Mouse (Mus musculus) 416B (cell line): ENCODE results near the gene Cers6.

Experiments
- DNase-seq: peaks from one replicate; pipeline ENCODE4 v3.0.0; 2011; ENCODE audit warnings: low read depth

The Cers6 gene

DNA sequence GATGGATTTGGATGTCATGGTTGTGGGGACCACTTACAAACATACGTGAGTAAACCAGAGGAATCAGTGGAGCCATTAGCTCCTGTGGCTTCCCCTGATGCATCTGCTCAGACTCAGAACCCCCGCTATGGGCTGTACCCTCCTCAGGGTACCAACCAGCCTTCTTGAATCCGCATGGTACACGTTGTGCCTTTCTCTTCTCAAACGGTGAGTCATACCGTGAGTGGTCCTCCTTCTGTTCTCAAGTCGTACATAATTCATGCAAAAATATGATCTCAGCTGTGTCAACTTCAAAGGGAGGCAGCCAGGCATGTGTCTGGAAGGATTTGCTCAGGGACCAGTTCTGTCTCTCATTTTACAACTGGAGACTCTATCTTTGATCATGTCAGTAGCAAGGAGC lies 23.3 kb downstream of the Cers6 start:
- DNase-seq = no peak

DNA sequence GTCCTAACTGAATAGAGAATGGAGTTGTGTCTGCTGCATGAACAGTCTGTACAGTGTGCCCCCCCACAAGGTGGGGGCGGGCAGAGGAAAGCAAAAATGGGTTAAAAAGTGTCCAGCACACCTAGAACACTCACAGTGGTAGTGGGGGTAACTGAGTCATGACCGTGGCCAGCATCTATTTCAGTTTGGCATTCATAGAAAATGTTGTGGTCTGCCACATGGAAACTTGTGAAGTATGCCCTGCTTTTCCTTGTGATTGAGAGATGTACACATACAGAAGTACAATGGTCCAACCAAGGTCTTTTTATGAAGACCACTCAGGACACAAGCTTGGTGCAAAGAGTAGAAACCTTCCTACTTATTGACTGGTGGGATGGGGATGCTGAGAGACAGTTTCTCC lies 24.0 kb downstream of the Cers6 start:
- no peak for DNase-seq

DNA sequence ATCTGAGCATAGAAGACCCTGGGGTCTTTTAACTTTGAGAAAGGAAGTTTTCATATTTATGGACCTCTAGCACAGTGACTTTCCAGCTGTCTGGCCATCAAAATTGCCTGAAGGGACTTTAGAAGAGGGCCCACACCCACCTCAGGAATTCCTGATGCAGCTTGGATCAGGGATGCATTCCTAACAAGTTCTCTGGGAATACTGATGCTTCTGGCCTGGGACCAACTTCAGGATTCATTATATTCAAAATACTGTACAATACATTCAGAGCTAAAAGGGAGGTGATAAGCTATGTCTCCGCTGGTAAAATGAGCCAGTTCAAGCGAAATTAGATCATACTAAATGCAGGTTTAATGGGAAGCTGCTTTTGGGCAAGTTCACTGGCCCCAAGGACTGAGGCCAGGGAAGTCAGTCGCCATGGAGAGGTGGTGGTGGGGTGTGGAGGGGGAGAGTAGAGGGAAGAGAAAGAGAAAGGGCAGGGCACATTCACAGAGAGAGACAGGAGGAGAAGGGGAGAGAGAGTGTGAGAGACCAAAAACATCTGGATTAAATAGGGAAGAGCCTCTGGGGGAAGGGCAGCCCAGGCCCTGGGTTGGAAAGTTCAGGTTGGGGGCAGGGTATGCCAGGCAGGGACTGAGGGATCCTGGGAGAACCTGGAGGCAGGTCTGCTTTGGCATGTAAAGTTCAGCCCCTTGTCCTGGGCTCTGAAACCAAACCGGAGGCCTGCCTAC lies 24.7 kb downstream of the Cers6 start:
- DNase-seq = no peak

DNA sequence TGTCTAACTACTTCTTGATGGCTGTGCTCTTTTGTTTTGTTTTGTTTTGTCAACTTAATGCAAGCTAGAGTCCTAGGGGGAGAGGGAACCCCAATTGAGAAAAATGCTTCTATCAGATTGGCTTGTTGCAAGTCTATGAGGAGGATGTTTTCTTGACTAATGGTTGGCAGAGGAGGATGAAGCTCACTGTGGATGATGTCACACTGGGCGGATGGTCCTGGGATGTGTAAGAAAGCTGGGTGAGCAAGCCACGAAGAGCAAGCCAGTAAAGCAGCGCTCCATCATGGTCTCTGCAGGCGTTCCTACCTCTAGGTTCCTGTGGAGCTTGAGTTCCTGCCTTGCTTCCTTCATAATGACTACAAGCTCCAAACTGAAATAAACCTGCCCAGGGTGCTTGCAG lies 25.4 kb downstream of the Cers6 start:
- no peak for DNase-seq

DNA sequence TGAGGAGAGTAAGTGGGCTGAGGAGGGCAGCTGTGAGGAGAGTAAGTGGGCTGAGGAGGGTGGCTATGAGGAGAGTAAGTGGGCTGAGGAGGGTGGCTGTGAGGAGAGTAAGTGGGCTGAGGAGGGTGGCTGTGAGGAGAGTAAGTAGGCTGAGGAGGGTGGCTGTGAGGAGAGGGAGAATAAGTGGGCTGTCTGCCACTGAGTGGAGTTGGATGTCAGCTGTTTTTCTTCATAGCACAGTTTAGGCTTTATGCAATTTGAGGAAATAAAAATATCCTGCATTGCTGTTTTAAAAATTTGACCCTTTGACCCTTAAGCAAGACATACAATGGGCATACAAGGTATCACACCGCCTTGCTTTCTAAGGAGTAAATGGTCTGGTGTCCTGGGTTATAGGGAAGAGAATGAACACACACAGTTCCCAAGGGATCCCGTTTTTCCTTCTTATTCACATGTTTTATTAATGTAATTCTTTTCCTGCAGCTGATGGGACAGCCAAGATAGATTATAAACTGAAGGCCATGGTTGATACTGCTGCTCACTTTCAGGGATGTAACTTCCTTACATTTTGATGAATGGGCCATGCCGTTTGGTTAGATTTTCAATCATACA lies 27.0 kb downstream of the Cers6 start:
- no peak for DNase-seq

DNA sequence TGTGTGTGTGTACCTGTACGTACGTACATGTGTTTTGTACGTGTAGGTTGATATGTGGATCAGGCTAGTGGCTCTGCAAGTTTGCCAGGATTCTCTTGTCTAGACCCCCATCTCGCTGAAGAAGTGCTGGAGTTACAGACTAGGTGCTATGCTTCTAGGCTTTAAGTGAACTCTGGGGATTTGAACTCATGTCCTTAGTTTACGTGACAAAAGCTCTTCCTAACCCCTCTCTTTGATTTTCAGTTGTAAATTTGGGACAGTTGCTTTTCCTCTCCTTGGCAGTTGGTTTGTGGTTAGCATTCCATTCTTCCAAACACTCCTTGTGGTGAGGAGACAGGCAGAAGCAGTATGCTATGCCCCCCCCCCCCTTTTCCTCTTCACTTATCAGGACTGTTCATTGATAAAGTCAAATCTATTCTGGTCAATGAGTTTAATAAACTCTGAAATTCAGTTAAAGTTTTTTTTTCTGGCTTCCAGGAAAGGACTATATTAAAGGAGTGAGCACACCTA lies 28.5 kb downstream of the Cers6 start:
- no peak for DNase-seq

DNA sequence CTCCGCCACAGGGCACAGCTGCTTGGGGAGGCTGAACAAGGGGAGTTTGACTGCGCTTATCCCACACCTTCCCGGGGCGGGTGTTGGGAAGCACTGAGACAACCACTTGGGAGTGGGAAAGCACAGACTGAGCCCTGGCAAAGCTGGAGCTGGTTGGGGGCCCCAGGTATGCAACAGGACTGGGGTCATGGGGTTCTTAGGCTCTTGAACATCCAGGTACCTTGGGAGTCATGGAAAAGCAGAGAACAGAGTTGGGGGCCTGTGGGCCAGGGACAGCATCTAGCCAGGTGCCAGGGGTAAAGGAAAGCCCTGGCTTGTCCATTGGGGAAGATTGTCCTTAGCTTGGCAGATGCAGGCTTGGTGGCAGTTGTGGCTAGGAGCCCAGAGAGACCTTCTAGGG lies 31.2 kb downstream of the Cers6 start:
- DNase-seq = no peak

DNA sequence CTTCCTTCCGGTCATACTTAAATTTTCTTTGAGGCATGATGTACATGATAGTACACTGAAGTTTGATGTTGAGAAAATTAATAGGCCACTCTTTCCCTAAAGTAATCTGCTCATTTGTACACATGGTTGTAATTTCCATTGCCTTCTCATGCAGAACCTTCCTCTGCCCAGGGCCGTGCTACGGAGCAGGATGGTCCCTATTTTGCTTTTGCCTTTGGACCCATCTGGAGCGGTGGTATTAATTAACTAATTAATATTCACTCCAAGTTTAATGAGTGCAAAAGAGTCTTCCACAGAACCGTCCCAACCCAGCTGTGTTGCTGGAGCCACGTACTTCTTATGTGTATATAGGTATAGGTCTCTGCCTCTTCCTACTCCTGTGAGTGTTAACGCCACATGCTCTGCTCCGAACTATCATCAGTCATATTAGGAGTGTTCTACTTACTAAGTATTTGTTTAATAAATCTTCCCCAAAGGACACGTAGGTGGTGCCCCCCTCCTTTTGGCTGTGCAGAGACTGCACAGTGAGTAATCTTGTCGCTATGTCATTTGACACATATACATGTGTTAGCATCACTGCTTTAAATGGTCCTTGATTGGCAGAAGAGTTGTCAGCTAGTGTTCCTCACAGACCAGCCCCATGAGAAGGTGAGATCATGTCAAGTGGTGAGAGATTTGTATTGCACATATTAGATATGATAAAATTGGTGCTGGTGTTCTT lies 34.0 kb downstream of the Cers6 start:
- no peak for DNase-seq

DNA sequence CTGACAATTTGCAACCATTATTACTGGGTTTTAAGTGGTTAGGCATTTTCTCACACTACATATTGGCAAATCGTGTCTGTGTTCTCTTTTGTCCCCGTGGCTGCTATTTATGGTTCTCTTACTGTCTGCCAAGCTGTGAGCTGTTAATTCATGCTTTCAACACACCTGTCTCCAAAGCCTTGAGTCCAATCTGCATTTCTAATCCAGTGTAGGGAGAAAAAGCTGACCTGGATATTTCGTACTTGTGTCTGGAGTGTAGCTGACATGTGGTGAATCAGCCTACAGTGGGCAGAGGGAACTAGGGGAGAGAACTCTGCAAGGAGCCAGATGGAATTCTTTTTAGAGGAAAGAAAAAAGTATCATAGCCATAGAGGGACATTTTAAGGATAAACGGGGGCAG lies 35.0 kb downstream of the Cers6 start:
- DNase-seq = no peak

DNA sequence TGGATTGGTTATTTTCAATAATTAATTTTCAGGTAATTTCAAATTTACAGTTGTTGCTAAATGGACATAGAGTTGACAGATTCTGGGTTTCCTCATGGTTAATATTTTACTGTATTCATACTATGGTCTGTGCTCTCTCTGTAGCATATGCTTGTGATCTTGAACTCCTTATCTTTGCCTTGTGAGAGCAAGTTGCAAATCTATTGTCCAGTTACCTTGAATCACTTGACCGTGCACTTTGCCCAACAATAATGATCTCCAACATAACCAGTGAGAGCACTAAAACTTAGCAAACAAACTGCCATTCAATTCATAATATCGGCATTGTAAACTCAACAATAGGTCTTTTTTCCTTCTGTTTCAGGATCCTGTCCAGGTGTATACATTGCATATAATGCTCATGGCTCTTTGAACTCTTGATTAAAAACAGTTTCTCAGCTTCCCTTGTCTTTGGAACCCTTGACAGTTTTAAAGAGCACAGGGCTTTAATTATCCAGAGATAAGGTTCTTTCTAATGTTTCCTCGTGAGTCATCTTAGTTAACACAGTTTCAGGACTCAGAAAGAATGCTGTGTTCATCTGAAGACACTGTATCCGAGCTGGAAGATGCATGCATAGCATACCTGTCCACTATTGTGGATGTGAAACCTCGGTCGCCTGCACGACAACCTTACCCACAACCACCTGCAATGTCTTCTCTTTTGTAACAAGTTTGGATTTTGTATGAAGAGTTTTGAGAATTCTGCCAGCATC lies 38.7 kb downstream of the Cers6 start:
- DNase-seq = no peak

DNA sequence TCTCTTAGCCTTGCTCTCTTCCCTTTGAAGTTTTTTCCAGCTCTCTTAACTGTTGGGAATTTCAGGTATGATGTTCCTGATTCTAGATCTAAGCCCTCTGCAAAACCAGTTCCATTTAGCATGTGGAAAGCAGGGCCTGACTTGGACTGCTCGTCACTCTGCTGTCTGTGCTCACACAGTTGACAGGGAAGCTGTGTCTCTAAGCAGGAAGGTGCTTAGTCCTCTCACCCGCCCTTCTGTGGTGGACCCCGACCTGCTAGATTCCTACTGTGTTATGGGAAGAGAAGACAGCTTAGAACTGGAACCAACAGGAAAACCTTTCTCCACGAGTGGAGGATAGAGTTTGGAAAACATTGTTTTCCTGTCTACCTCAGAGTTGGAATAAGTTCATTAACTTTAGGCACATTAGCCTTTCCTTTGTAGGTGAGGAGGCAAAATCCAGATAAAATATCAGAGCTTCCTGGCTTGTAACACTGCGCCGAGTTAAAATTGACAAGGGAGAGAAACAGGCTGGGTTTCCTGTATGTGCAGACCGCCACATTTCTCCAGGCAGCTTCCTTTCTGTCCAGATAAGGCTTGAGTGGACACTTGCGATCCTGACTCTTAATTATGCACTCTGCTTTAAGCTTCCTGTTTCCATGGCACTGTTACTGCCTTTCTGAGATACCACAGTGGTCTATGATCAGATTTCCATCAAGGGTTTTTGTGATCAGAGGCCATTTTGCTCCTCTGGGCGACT lies 39.6 kb downstream of the Cers6 start:
- peak; percentile 96 for DNase-seq

DNA sequence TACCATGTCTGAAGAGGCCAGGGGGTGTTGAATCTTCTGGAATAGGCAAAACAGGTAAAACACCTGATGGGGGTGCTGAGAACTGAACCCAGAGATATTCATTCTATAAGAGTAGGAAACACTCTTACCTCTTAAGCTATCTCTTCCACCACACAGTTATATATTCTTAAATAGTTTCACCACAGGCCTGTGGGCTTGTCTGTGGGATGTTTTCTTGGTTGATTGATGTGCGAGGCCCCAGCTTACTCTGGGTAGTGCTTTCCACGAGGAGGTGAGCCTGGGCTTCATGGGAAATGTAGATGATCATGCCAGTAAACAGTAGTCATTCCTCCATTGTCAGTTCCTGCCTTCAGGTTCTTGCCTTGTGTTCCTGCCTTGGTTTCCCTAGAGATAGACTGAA lies 40.5 kb downstream of the Cers6 start:
- peak; percentile 63 for DNase-seq

DNA sequence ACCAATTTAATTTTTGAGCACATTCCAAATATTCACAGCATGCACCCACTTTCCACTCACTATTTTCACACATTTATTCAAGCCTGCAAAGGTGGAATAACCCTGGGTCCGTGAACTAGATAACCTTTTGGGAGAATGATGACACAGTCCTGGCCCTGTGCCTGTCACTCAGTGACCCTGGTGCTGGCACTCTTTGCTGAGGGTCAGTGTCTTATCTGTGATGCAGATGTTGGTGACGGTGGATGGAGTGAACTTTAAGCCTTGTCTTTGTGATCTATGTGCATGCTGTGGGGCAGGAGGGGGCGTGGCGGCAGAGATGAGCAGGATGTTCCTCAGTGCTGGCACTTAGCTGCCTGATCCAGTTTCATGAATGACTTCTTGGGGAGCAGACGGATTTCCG lies 41.3 kb downstream of the Cers6 start:
- no peak for DNase-seq

DNA sequence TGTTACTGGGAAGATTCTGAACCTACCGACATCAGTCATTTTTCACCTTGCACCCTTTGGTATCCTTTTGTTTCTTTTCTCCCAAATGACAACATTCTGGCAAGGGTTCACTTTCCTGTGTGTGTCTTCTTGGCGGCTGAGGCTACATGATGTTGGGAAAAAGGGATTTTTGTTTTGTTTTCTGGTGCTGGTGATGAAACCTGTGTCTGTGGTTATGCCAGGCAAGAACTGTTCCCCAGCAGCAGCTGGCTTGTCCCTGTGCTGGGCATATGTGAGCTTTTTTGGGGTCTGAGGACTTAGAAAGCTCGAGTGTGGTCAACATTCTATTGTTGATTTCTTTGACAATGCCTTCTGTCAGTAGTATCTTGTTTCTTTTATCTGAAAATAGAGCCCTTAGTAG lies 45.7 kb downstream of the Cers6 start:
- DNase-seq = no peak

DNA sequence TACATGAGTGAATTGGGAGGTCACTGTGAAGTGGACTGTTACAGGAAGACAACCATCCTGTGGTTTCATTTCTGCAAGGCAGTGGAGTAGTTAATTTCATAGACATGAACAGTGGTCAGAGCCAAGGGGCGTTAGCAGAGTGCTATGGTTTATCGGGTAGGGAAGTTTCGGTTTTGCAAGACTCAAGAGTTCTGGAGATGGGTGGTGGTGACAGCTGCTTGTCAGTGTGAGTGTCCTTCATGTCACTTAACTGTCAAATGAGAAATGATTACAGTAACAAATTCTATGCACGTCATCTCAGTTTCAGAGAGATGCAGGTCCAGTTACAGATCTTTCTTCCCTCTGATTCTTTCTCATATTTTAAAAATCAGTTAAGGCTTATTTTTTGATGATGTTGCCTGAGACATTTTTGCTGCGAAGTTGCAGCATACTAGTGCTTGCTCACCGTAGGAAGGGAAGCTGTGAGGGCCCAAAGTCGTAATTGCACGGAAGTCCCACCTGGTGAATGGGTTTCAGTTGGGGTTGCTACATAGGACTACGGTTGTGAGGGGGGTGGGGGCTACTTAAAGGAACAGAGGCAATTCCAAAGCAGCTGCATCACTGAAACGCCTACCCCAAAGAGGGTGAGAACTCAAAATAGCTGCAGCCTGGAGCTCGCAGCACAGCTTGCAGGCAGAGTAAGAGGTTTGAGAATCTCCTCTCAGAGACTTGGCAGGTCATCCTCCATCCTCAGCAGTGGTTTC lies 46.7 kb downstream of the Cers6 start:
- DNase-seq = peak; percentile 90

DNA sequence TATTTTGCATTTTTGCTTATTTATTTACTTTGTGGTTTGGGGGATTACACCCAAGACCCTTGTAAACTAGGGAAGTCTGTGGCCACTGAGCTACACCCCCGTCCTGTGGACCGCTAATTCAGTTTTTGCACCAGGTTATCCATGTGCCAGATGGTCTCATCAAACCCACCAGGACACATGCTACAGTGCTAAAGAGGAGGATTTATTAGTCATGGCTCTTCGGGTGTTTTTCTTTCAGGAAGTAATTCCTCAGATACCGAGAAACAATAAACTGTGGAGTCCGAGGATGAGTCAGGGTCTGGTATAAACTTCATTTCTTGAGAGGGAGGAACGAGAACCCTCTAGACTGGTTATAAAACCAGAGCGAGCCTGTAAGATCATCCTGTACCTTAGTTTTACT lies 49.5 kb downstream of the Cers6 start:
- DNase-seq = no peak

DNA sequence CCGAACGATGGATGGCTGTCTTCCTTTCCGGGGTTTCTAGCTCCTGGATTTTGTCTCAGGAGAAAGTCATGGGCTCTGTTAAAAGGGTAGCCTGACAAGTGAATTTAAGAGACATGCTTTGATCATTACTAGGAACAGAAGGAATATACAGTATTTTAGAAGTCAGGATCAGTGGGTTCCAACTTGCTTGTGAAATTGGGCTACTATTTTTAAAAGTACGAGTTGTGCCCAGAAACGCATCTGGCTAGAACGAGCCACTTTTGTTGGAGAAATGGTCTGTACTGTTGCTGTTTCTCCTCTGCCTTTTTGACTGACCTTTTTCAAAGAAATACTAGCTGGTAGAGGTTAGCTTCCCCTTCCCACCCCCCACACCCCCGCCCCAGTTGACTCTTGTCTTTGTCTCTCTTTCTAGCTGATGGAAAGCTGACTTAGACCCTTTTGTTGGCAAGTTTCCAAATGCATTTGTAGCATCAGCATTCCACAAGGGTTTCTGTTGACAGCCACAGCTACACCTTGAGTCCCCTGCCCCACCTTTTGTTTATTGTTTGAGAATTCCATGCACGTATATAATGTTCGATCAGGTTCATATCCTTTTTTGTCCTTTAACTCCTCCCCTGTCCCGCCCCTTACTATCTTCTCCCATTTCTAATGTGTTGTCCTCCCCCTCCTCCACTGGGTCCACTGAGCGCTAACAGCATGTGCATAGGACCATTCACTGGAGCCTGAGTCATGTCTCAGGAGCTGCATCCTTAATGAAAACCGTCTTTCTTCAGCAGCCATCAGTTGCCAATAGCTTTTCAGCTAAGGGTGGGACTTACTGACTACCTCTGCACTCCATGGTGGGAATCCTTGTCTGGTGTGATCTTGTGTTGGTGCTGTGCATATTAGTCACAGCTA lies 50.6 kb downstream of the Cers6 start:
- DNase-seq = no peak

DNA sequence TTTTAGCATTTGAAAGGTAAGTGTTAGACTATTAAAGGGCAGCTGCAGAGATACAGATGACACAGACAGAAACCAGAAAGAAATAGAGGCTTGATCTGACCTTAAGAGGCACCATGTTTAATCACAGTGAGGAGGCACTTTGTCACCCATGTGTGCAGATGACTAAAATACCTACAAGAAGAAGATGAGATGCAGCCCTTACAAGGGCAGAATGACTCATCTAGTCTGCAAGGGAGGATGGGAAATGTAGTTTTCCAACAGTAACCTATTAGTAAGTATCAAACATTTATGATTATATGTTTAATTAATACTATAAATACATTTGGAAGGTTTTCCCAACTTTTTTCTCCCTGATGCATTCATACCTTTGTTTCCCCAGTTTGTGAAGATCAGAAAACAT lies 54.5 kb downstream of the Cers6 start:
- peak; percentile 63 for DNase-seq

DNA sequence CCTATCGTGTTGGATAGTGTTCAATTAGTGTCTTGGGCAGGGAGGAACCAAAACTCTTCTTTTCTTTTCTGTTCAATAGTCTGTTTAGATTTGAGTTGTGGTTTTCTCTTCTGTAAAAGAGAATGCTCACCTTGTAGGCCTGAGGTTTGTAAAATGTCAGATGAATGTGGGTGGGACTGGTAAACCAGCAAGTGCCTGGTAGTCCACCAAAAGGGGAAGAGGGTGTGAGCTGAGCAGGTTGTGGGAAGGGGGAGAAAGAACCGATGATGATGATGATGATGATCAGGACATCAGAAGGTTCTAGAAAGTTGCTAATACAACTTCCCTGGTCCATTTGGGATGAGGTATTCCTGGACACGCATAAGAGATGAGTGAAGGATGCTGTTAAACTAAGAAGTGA lies 55.1 kb downstream of the Cers6 start:
- no peak for DNase-seq

DNA sequence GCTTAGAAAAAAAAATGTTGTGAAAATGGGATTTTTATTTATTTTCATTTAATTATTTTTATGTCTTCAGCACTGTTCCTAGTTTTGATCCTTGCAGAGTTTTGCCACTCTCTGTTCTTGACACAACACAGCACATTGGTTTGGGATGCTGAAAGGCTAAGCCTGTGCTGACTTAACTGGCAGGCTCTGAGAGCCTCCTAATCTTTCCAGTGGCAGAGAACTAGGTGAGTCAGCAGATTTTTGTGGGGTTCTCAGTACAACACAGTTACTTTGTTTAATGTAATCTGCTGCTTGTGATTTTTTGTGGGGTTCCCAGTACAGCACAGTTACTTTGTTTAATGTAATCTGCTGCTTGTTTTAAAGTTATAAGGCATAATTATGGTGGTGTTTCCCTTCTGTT lies 55.8 kb downstream of the Cers6 start:
- DNase-seq = no peak
